Mouse (Mus musculus): ENCODE measurements around the gene Fndc3b. TPM values are rescaled to one million over a fixed set of nuclear protein-coding genes. Genes with fewer than 3 reads are reported as not detected.

Gene Fndc3b
- polyA plus RNA-seq, 1 experiment from 2014 or later: 12.0 TPM

DNA sequence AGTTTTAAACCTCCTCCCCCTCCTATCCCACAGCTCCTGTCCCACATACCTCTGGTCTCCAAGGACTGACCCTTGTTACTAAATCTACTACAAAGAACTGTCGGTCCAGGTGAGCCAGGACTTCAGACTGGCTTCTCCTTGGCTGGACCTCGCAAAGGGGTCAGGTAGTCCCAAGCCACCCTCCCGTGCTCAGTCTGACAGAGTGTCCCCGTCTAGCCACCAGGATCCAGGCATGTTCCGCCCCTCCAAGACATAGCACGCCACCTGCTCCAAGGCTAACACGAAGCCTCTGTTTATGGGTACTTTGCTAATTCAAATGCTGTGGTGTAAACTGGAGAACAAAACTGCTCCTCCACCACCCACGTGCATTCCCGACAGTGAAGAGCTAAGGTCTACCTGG lies 6.5 kb downstream of the Fndc3b start:
- no peak overlapping the region for H3K4me3 ChIP-seq (ENCODE audit: low read depth, low read length)
- no peak for ATAC-seq (ENCODE audit: insufficient number of reproducible peaks, low FRiP score, low TSS enrichment, low read depth)
- H3K9me3 ChIP-seq (ENCODE audit: control insufficient read depth, low read length): no peaks in the 10 kb centered on the region
- DNase-seq (ENCODE audit: low spot score): no peak
- H3K9ac ChIP-seq (ENCODE audit: low read length): no peak overlapping the region
- H3K36me3 ChIP-seq (ENCODE audit: control insufficient read depth, insufficient read depth, low read length): no peaks in the 10 kb centered on the region
- H3K4me2 ChIP-seq (ENCODE audit: low read depth, severe bottlenecking): no peak overlapping the region
- WGBS: 84% methylated on average over 9 of the region's 9 CpGs
- H3K4me1 ChIP-seq (ENCODE audit: control insufficient read depth, insufficient read depth, low read length): peaks cover 6% of the 10 kb centered on the region; the same call in 1 of the 2 replicates
- no peaks in the 10 kb centered on the region for H3K27me3 ChIP-seq (ENCODE audit: control insufficient read depth, insufficient read depth, low read length)
- H3K27ac ChIP-seq (replicated peaks; ENCODE audit: low read depth, low read length): no peak overlapping the region

DNA sequence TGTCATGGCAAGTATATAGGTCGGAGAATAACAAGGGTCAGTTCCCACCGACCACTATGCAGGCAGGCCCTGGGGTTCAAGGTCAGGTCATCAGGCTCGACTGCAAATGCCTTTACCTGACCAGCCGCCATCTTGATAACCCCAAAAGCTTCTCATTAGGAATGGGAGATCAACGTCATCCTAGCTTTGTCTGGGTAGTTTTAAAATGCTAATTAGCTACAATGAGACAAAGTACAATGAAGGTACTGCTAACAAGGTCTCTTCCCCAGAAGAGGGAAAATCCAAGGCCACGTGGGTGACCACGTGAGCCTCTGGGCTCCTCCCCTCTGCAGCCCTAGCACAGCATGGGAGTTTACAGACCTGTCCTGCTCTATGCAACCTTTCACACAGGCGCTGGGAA lies 7.6 kb downstream of the Fndc3b start:
- WGBS: 93% methylated on average over 8 of the region's 8 CpGs
- no peak overlapping the region for H3K9ac ChIP-seq (ENCODE audit: low read length)

DNA sequence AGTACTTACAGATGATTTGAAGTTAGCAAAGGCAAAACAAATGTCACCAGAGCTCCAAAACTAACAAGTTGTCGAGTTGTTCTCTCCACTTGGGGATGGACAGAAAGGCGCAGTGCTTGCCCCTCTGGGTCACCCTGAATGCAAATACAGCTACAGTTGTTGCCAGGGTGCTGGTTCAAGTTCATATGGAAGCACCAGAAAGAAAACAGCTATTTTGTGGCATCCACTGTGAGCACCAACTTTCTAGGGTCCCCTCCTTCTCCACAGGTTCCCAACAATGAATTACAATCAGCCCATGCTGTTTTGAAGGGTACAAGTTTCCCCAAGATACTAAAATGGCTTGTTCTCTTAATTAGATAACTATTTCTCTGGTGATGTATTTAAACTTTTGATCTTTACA lies 8.0 kb downstream of the Fndc3b start:
- H3K27me3 ChIP-seq (ENCODE audit: control insufficient read depth, insufficient read depth, low read length): no peaks in the 10 kb centered on the region
- no peaks in the 10 kb centered on the region for H3K36me3 ChIP-seq (ENCODE audit: control insufficient read depth, insufficient read depth, low read length)
- H3K9me3 ChIP-seq (ENCODE audit: control insufficient read depth, low read length): no peaks in the 10 kb centered on the region
- 0 out of 2 replicates have a peak, but pooled peaks cover 6% of the 10 kb centered on the region for H3K4me1 ChIP-seq (ENCODE audit: control insufficient read depth, insufficient read depth, low read length)
- 91% methylated on average over 2 of the region's 2 CpGs for WGBS
- no peak overlapping the region for H3K4me2 ChIP-seq (ENCODE audit: low read depth, severe bottlenecking)
- DNase-seq (ENCODE audit: low spot score) (no peak), ATAC-seq (ENCODE audit: insufficient number of reproducible peaks, low FRiP score, low TSS enrichment, low read depth) (no peak)
- no peak overlapping the region for H3K27ac ChIP-seq (replicated peaks; ENCODE audit: low read depth, low read length)
- no peak overlapping the region for H3K4me3 ChIP-seq (ENCODE audit: low read depth, low read length)
- no peak overlapping the region for H3K9ac ChIP-seq (ENCODE audit: low read length)

More for the DNA sequence above, 7.6 kb downstream of the Fndc3b start:
- H3K9me3 ChIP-seq (ENCODE audit: control insufficient read depth, low read length): no peaks in the 10 kb centered on the region
- H3K4me2 ChIP-seq (ENCODE audit: low read depth, severe bottlenecking): no peak overlapping the region
- no peak overlapping the region for H3K27ac ChIP-seq (replicated peaks; ENCODE audit: low read depth, low read length)
- DNase-seq (ENCODE audit: low spot score) (no peak), ATAC-seq (ENCODE audit: insufficient number of reproducible peaks, low FRiP score, low TSS enrichment, low read depth) (no peak)
- 0 out of 2 replicates have a peak, but pooled peaks cover 6% of the 10 kb centered on the region for H3K4me1 ChIP-seq (ENCODE audit: control insufficient read depth, insufficient read depth, low read length)
- H3K27me3 ChIP-seq (ENCODE audit: control insufficient read depth, insufficient read depth, low read length): no peaks in the 10 kb centered on the region
- no peaks in the 10 kb centered on the region for H3K36me3 ChIP-seq (ENCODE audit: control insufficient read depth, insufficient read depth, low read length)
- H3K4me3 ChIP-seq (ENCODE audit: low read depth, low read length): no peak overlapping the region

DNA sequence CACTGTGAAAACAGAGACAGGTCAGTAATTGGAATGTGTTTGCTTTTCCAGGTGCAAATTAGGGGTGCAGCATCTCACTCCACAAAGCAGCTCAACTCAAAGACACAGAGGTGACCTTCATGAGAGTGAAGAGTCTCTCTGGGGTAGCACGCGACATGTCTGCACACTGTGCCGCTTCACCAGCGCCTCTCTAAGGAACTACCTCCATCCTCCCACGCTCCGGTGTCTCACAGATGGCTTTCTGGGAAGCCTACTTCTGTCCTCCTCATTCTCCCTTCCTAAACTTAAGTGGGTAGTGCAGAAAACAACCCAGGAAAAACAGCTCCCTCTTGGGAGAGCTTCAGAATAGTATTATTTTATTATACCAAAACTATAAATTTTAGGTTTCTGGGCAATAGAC lies 12.4 kb downstream of the Fndc3b start:
- WGBS: 97% methylated on average over 6 of the region's 6 CpGs
- DNase-seq (ENCODE audit: low spot score): no peak
- ATAC-seq (ENCODE audit: insufficient number of reproducible peaks, low FRiP score, low TSS enrichment, low read depth): no peak

DNA sequence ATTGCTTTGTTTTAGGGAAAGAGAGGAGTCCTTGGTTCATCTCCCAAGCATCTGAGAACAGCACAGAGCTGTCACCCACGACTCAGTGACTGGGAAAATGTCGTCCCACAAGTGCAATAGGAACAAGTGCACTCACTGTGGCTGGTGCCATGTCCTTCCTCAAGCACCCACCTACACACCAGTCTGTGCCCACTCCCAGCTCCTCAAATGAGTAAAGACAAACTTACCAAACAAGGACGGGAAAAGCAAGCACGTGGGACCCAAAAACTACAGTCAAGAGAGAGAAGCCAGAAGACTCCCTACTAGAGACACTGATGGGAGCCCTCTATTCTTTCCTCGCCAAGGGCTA lies 14.7 kb downstream of the Fndc3b start:
- 85% methylated on average over 5 of the region's 5 CpGs for WGBS
- no peaks in the 10 kb centered on the region for H3K27me3 ChIP-seq (ENCODE audit: control insufficient read depth, insufficient read depth, low read length)
- no peak overlapping the region for H3K27ac ChIP-seq (replicated peaks; ENCODE audit: low read depth, low read length)
- H3K9me3 ChIP-seq (ENCODE audit: control insufficient read depth, low read length): no peaks in the 10 kb centered on the region
- no peak overlapping the region for H3K4me3 ChIP-seq (ENCODE audit: low read depth, low read length)
- no peak overlapping the region for H3K9ac ChIP-seq (ENCODE audit: low read length)
- no peak overlapping the region for H3K4me2 ChIP-seq (ENCODE audit: low read depth, severe bottlenecking)
- H3K36me3 ChIP-seq (ENCODE audit: control insufficient read depth, insufficient read depth, low read length): no peaks in the 10 kb centered on the region
- no peak for ATAC-seq (ENCODE audit: insufficient number of reproducible peaks, low FRiP score, low TSS enrichment, low read depth)
- DNase-seq (ENCODE audit: low spot score): no peak
- H3K4me1 ChIP-seq (ENCODE audit: control insufficient read depth, insufficient read depth, low read length): no peaks in the 10 kb centered on the region

More for the DNA sequence above, 12.4 kb downstream of the Fndc3b start:
- H3K4me1 ChIP-seq (ENCODE audit: control insufficient read depth, insufficient read depth, low read length): no peaks in the 10 kb centered on the region
- H3K9me3 ChIP-seq (ENCODE audit: control insufficient read depth, low read length): no peaks in the 10 kb centered on the region
- H3K4me2 ChIP-seq (ENCODE audit: low read depth, severe bottlenecking): no peak overlapping the region
- no peak overlapping the region for H3K4me3 ChIP-seq (ENCODE audit: low read depth, low read length)
- no peak overlapping the region for H3K9ac ChIP-seq (ENCODE audit: low read length)
- no peak overlapping the region for H3K27ac ChIP-seq (replicated peaks; ENCODE audit: low read depth, low read length)
- H3K36me3 ChIP-seq (ENCODE audit: control insufficient read depth, insufficient read depth, low read length): no peaks in the 10 kb centered on the region
- H3K27me3 ChIP-seq (ENCODE audit: control insufficient read depth, insufficient read depth, low read length): no peaks in the 10 kb centered on the region

DNA sequence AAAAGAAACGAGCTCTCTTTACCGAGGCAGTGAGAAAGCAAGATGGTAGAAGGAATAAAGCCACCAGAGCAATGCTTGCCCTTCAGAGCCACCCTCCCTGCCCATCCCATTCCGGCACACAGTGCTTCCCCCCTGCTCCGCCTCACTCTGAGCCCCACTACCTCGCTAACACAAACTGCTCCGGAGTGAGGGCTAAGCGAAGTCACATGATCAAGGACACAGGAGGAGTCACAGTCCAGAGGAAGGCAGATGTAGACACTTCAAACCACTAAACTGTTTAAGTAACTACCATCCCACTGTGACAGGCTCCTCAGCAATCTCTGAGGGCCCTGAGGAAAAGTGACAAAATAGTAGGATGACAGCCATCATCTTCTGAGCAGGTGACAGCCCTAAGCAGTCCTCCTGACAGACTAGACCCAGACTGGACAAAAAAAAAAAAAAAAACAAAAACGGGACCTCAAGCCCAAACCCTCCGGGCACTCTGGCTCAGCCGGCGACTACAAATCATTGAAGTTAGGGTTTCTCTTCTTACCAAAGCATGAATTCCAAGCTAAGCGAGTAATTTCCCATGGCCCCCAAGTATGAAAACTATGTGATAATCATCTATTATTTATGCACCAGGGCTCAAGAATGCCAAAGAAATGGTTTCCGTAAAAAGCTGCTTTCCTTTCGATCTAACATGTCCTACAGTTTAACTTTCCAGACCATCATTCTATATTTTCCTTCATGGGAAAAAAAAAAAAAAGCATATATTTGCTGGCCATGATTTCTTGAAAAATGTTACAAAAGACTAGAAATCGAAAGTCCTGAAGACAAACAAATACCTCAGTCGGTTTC lies 15.3 kb downstream of the Fndc3b start:
- ATAC-seq (ENCODE audit: insufficient number of reproducible peaks, low FRiP score, low TSS enrichment, low read depth): no peak

DNA sequence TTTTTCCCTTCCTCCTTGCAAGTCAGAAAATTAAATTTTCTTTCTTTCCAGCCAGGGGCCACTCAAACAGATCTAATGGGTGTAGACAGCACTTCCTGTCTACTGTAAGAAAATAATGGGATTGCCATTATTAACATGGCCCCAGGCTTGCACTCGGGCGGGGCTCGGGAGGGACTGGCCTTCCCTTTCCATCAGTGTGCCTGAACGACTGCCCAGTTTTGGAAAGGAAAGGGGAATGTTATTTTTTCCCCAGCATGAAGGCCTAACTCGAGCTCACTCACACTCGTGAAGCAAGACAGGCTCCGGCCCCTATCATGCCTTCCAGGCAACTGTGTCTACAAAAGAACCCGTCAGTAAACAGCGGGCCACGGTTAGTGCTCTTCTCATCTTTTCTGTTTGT lies 16.5 kb downstream of the Fndc3b start:
- Histone ChIP-seq H3K27ac (replicated peaks; ENCODE audit: low read depth, low read length) (no peak overlapping the region), H3K9ac (ENCODE audit: low read length) (no peak overlapping the region), H3K36me3 (ENCODE audit: control insufficient read depth, insufficient read depth, low read length) (no peaks in the 10 kb centered on the region), H3K9me3 (ENCODE audit: control insufficient read depth, low read length) (no peaks in the 10 kb centered on the region), H3K27me3 (ENCODE audit: control insufficient read depth, insufficient read depth, low read length) (no peaks in the 10 kb centered on the region), H3K4me2 (ENCODE audit: low read depth, severe bottlenecking) (no peak overlapping the region), H3K4me3 (ENCODE audit: low read depth, low read length) (no peak overlapping the region), H3K4me1 (ENCODE audit: control insufficient read depth, insufficient read depth, low read length) (no peaks in the 10 kb centered on the region)
- WGBS: 76% methylated on average over 10 of the region's 10 CpGs
- ATAC-seq (ENCODE audit: insufficient number of reproducible peaks, low FRiP score, low TSS enrichment, low read depth) (no peak), DNase-seq (ENCODE audit: low spot score) (no peak)

More for the DNA sequence above, 15.3 kb downstream of the Fndc3b start:
- H3K27ac ChIP-seq (replicated peaks; ENCODE audit: low read depth, low read length): no peak overlapping the region
- H3K4me3 ChIP-seq (ENCODE audit: low read depth, low read length): no peak overlapping the region
- no peak for DNase-seq (ENCODE audit: low spot score)
- WGBS: 74% methylated on average over 16 of the region's 16 CpGs
- H3K4me2 ChIP-seq (ENCODE audit: low read depth, severe bottlenecking): no peak overlapping the region
- H3K27me3 ChIP-seq (ENCODE audit: control insufficient read depth, insufficient read depth, low read length): no peaks in the 10 kb centered on the region
- no peaks in the 10 kb centered on the region for H3K9me3 ChIP-seq (ENCODE audit: control insufficient read depth, low read length)
- no peaks in the 10 kb centered on the region for H3K4me1 ChIP-seq (ENCODE audit: control insufficient read depth, insufficient read depth, low read length)
- H3K9ac ChIP-seq (ENCODE audit: low read length): no peak overlapping the region
- no peaks in the 10 kb centered on the region for H3K36me3 ChIP-seq (ENCODE audit: control insufficient read depth, insufficient read depth, low read length)

DNA sequence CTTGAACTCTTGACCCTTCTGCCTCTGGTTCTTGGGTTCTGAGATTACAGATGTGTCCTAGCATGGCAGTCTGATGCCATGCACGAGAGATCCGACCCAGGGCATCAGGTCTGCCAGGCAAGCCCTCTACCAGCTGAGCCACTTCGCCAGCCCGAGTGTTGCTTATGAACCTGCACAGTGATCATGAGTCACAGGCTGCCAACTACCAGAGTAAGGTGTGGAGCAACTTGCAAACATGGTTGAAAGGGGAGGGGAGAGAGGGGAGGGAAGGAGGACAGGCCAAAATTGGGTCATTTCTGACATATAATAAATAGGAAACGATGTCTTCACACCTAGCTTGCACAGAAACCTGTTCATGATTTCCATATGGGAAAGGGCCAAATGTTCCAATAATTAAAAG lies 17.0 kb downstream of the Fndc3b start:
- Histone ChIP-seq H3K9ac (ENCODE audit: low read length) (no peak overlapping the region), H3K9me3 (ENCODE audit: control insufficient read depth, low read length) (no peaks in the 10 kb centered on the region), H3K27ac (replicated peaks; ENCODE audit: low read depth, low read length) (no peak overlapping the region), H3K4me1 (ENCODE audit: control insufficient read depth, insufficient read depth, low read length) (no peaks in the 10 kb centered on the region), H3K27me3 (ENCODE audit: control insufficient read depth, insufficient read depth, low read length) (no peaks in the 10 kb centered on the region), H3K4me3 (ENCODE audit: low read depth, low read length) (no peak overlapping the region), H3K4me2 (ENCODE audit: low read depth, severe bottlenecking) (no peak overlapping the region), H3K36me3 (ENCODE audit: control insufficient read depth, insufficient read depth, low read length) (no peaks in the 10 kb centered on the region)
- DNase-seq (ENCODE audit: low spot score) (no peak), ATAC-seq (ENCODE audit: insufficient number of reproducible peaks, low FRiP score, low TSS enrichment, low read depth) (no peak)
- WGBS: 84% methylated on average over 5 of the region's 5 CpGs
